Mouse (Mus musculus) neural tube, embryonic 12.5 days (tissue): ENCODE results near the gene Rab3gap1. TPM values are rescaled to one million over a fixed set of nuclear protein-coding genes. Genes with fewer than 3 reads are reported as not detected.

ENCODE experiments used
- ATAC-seq: fragments of 200-750 bp; cut with Nextera tagmentation; 2 replicates; pipeline ENCODE4 v1.8.0; 2017; ENCODE audit warnings: low read depth, mild to moderate bottlenecking, moderate TSS enrichment, moderate library complexity; ENCODE audit not compliant: low FRiP score
- H3K27ac ChIP-seq: fragments of 300-500 bp; sonication (generic); 2 replicates; pipeline ENCODE4 v1.5.1; 2016
- H3K27me3 ChIP-seq: fragments of 300-500 bp; sonication (generic); replicated peaks from 2 replicates; pipeline ENCODE4 v1.6.1; 2016; ENCODE audit warnings: mild to moderate bottlenecking
- H3K36me3 ChIP-seq: fragments of 300-500 bp; sonication (generic); 2 replicates; pipeline ENCODE4 v1.6.1; 2016; ENCODE audit warnings: mild to moderate bottlenecking
- H3K4me1 ChIP-seq: fragments of 300-500 bp; sonication (generic); 2 replicates; pipeline ENCODE4 v1.6.1; 2016
- H3K4me2 ChIP-seq: fragments of 300-500 bp; sonication (generic); replicated peaks from 2 replicates; pipeline ENCODE4 v1.6.1; 2016; ENCODE audit warnings: mild to moderate bottlenecking
- H3K4me3 ChIP-seq: fragments of 300-500 bp; sonication (generic); 2 replicates; pipeline ENCODE4 v1.5.1; 2016
- H3K9ac ChIP-seq: fragments of 300-500 bp; sonication (generic); 2 replicates; pipeline ENCODE4 v1.6.1; 2016; ENCODE audit warnings: mild to moderate bottlenecking
- H3K9me3 ChIP-seq: fragments of 300-500 bp; sonication (generic); 2 replicates; pipeline ENCODE4 v1.6.1; 2016; ENCODE audit warnings: mild to moderate bottlenecking
- WGBS: fragments of 180-500 bp; shearing (Covaris S2); methylation state at CpG from one replicate; pipeline ENCODE4 v1.1.7; 2016; 5-methylcytosine and 5-hydroxymethylcytosine counted together
- polyA plus RNA-seq: library from polyadenylated mRNA; unstranded; fragments of >200 nt; fragmentation: Nextera tagmentation; extraction: Ambion mirVana; gene quantifications from 2 replicates; pipeline ENCODE4 v1.2.1, GENCODE M21; 2016

The Rab3gap1 gene
- polyA plus RNA-seq: 18.5 and 20.2 TPM in 2 replicates

DNA sequence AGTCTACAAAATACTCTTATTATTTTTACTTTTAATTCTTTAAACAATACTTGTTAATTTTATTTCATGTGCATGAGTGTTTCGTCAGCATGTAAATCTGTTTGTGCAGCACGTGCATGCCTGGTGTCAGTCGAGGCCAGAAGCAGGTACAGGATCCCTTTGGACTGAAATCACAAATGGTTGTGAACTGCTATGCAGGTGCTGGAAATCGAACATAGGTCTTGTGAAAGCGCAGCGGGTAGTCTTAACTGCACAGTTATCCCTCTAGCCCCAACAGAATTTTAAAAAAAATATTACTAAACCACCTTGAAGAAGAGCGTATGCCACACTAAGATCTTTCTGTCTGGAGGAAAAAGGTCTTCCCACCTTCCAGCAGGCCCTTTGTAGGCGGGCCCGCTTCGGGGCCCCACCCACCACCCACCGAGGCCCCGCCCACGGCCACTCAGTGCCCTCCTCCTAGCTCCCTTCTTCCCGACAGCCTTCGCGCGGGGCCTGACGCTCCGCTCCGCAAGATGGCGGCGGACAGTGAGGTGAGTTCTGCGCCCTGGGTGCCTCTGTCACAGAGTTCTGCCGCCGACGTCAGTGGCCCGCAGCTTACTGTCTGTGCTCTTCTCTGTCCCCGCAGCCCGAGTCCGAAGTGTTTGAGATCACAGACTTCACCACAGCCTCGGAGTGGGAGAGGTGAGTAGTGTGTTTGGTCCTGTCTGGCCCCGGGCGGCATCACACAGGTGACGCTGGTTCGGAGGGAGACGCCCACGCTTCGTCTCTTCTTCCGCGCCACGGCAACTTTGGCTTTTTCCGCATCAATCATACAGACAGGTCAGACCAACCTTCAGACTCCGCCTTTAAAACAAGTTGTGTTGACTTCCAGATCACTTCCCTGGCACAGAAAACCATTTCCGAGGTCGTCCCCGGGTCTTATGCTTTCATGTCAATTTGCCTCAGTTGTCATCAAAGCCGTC, at the start of gene Rab3gap1:
Rab3gap1 (plus strand) TSS at position 474 of the 962 bp plus-strand sequence.
- ATAC-seq: peak; percentile 98
- H3K4me3 ChIP-seq: peak within 1 kb of the TSS; percentile 74
- 11% methylated on average over 47 of the region's 47 CpGs for WGBS
- peak within 1 kb of the TSS; percentile 58 for H3K4me2 ChIP-seq
- peaks cover 4% of the 10 kb centered on the region; the same call in 1 of the 2 replicates for H3K4me1 ChIP-seq
- peak within 1 kb of the TSS; percentile 64 for H3K9ac ChIP-seq
- no peak within 1 kb of the TSS; the same call in 1 of the 2 replicates for H3K27ac ChIP-seq
- peaks cover 5% of the 10 kb centered on the region for H3K36me3 ChIP-seq
- no peaks in the 10 kb centered on the region for H3K9me3 ChIP-seq
- no peaks in the 10 kb centered on the region for H3K27me3 ChIP-seq

DNA sequence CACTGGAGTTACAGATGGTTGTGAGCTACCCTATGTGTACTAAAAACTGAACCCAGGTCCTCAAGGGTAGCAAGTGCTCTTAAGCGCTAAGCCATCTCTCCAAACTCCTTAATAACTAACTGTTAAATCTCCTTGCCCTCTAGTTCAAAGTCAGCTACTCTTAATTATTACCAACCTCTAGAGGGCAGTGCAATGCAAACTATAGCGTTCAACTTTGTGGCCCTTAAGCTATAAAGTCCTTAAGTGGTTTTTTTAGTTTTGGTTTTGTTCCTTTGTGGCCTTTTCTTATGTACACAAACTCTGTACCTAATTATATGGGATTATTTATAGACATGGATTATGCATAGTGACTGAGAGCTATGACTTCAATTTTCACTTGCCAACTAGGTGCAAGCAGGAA, 41.2 kb upstream of the Rab3gap1 start:
- WGBS: 25% methylated on average over 2 of the region's 2 CpGs
- H3K9me3 ChIP-seq: no peaks in the 10 kb centered on the region
- H3K4me2 ChIP-seq: no peak overlapping the region
- H3K27ac ChIP-seq: no peak overlapping the region
- H3K27me3 ChIP-seq: no peaks in the 10 kb centered on the region
- no peak for ATAC-seq
- no peak overlapping the region for H3K4me3 ChIP-seq
- no peaks in the 10 kb centered on the region for H3K4me1 ChIP-seq
- no peaks in the 10 kb centered on the region for H3K36me3 ChIP-seq
- no peak overlapping the region for H3K9ac ChIP-seq

DNA sequence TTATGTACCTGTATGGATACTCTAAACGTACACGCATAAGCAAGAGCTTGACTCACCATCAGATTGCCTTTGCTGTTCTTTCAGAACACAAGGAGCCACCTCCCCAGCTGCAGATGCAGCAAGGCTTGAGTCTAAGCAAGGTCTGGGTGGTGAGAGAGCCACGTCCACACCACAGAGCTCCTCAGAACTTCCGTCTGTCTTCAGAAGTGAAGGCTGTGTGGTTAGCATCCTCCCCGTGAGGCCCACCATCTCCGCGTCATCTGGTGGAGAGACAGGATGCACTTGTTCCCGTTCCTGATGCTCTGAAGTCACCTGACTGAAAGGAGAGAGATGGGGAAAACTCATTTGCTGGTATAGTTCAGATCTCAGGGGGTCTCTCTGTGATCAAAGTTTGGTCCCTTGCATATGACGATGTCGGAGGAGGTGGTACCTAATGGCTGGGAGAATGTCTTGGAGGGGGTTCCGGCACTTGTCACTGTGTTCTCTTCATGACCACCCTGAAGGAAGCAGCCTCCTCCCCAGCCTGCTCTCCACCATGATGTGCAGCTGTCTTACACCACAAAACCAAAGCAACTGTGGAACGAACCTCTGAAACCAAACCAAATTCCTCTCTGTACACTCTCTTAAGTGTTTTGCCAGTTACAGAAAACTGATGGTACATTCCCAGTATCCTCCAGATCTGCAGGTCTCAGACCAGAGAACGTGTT, 38.2 kb upstream of the Rab3gap1 start:
- no peak for ATAC-seq
- 93% methylated on average over 13 of the region's 13 CpGs for WGBS

DNA sequence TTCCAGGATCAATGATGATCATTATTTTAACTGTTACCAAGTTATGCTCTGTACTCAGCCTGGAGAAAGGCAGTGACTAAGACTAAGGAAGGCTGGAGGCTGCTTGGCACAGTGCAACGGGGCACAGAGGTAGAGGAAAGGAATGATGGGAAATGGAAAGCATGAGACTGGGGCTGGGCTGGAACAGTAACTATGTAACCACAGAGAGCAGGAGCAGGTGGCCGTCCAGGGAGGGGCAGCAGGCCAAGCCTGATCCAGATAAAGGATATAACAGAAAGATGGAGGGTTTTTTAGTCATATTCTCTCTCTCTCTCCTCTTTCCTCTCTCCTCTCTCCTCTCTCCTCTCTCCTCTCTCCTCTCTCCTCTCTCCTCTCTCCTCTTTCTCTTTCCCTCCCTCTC, 34.9 kb upstream of the Rab3gap1 start:
- no peak for ATAC-seq
- H3K36me3 ChIP-seq: no peaks in the 10 kb centered on the region
- no peaks in the 10 kb centered on the region for H3K27me3 ChIP-seq
- no peak overlapping the region for H3K4me3 ChIP-seq
- H3K27ac ChIP-seq: no peak overlapping the region
- 65% methylated on average over 2 of the region's 2 CpGs for WGBS
- no peaks in the 10 kb centered on the region for H3K9me3 ChIP-seq
- H3K4me1 ChIP-seq: no peaks in the 10 kb centered on the region
- no peak overlapping the region for H3K4me2 ChIP-seq
- H3K9ac ChIP-seq: no peak overlapping the region

More for the DNA sequence above, 38.2 kb upstream of the Rab3gap1 start:
- H3K9ac ChIP-seq: no peak overlapping the region
- H3K4me1 ChIP-seq: no peaks in the 10 kb centered on the region
- H3K27me3 ChIP-seq: no peaks in the 10 kb centered on the region
- H3K4me2 ChIP-seq: no peak overlapping the region
- no peaks in the 10 kb centered on the region for H3K36me3 ChIP-seq
- H3K4me3 ChIP-seq: no peak overlapping the region
- no peak overlapping the region for H3K27ac ChIP-seq
- H3K9me3 ChIP-seq: no peaks in the 10 kb centered on the region

DNA sequence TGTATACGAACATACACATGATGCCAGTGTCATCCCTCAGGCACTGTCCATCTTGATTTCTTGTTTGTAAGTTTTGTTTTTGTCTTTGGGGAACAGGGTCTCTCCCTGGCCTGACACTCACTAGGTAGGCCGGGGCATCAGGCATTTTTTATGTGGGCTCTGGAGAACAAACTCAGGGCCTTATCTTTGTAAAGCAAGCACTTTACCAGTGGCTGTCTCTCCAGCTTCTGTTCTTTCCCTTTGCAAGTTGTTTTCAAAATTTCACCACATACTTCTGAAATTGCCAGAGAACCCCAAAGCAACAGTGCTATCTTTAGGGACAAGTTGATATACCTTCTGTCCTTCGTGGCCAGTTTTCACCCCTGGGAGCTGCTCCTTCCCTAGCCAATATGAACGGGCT, 34.4 kb upstream of the Rab3gap1 start:
- no peaks in the 10 kb centered on the region for H3K9me3 ChIP-seq
- no peak overlapping the region for H3K4me2 ChIP-seq
- 79% methylated on average over 4 of the region's 4 CpGs for WGBS
- no peaks in the 10 kb centered on the region for H3K4me1 ChIP-seq
- H3K27ac ChIP-seq: no peak overlapping the region
- H3K27me3 ChIP-seq: no peaks in the 10 kb centered on the region
- no peaks in the 10 kb centered on the region for H3K36me3 ChIP-seq
- H3K4me3 ChIP-seq: no peak overlapping the region
- no peak overlapping the region for H3K9ac ChIP-seq
- ATAC-seq: no peak

DNA sequence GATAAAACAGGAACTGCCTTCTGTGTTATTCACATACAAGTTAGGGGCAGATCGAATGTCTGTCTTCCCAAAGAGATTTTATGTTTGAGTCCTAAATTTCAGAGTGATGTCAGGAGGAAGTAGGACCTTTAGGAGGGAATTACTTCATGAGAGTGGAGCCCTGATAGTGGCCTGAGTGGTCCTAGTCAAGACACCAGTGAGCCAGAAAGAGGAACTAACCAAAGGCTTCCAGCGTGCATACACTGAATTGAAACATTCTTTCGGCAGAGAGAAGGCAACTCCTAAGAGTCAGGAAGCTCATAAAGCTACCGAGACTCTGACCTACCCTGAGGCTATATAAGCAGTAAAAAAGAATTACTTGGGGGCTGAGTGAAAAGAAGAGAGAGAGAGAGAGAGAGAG, 32.0 kb upstream of the Rab3gap1 start:
- Histone ChIP-seq H3K27me3 (no peaks in the 10 kb centered on the region), H3K27ac (no peak overlapping the region), H3K4me3 (no peak overlapping the region), H3K9ac (no peak overlapping the region), H3K9me3 (no peaks in the 10 kb centered on the region), H3K4me1 (no peaks in the 10 kb centered on the region), H3K36me3 (no peaks in the 10 kb centered on the region), H3K4me2 (no peak overlapping the region)
- 35% methylated on average over 4 of the region's 4 CpGs for WGBS
- no peak for ATAC-seq

DNA sequence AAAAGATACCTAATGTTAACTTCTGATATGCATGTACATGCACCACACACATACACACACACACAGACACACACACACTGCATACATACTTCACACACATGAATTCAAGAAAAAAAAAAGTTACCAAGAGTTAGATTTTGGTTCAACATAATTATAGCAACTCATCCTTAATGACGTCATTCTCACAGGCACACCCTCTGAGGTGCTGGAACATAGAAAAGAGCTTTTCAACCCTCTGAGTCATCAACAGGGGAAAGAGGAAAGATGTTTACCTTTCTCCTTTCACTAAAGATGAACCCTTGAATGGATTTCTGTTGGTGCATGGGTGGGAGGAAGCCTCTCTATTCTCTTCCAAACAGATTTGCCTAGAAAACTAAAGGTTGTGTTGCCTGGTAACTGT, 30.0 kb upstream of the Rab3gap1 start:
- Histone ChIP-seq H3K36me3 (no peaks in the 10 kb centered on the region), H3K27ac (no peak overlapping the region), H3K9ac (no peak overlapping the region), H3K4me1 (no peaks in the 10 kb centered on the region), H3K4me3 (no peak overlapping the region), H3K27me3 (no peaks in the 10 kb centered on the region), H3K4me2 (no peak overlapping the region), H3K9me3 (no peaks in the 10 kb centered on the region)
- WGBS: 84% methylated on average over 1 of the region's 1 CpGs
- no peak for ATAC-seq

DNA sequence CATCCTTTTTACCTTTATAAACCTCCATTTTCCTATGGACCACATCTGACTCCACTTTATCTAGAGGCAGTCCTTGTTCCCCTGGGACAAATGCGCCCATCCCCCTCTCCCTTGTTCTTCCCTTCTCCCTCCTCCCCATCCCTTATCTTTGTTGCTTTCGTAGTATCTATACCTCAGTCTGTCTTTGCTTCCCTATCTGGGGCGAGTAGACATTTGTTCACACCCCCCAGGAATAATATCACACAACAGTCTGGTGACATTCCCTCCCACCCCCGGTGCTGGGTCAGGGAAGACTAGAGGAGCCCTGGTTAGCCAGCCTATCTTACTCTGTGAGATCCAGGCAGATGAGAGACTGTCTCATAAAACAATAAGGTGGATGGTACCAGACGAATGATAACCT, 23.1 kb upstream of the Rab3gap1 start:
- ATAC-seq: no peak
- no peak overlapping the region for H3K4me3 ChIP-seq
- H3K27ac ChIP-seq: no peak overlapping the region
- no peaks in the 10 kb centered on the region for H3K4me1 ChIP-seq
- 84% methylated on average over 5 of the region's 5 CpGs for WGBS
- H3K36me3 ChIP-seq: no peaks in the 10 kb centered on the region
- H3K9me3 ChIP-seq: no peaks in the 10 kb centered on the region
- H3K9ac ChIP-seq: no peak overlapping the region
- no peaks in the 10 kb centered on the region for H3K27me3 ChIP-seq
- no peak overlapping the region for H3K4me2 ChIP-seq

DNA sequence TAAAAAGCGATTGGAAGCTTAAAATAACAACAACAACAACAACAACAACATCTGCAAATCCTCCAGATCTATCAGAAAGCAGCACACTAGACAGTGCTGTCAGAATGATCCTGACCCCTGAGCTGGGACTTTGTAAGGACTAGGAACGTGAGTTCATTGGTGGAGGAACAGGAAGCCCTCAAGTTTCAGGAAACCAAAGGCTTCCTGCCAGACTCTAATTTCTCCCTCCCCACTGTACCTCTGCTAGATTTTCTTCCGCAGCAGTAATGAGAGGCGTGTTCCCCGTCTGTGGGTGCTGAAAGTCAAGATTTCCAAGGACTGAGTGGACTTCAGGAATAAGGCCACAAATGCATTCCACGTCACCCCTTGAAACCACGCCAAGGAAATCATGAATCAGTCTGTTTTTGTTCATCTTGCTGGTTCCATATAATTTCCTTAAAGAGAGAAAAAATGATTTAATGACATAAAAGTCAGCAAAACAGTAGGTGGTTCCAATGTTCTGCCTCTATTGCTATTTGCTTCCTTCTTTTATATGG, 18.4 kb upstream of the Rab3gap1 start:
- no peak overlapping the region for H3K4me3 ChIP-seq
- H3K27ac ChIP-seq: no peak overlapping the region
- no peaks in the 10 kb centered on the region for H3K4me1 ChIP-seq
- H3K36me3 ChIP-seq: no peaks in the 10 kb centered on the region
- no peaks in the 10 kb centered on the region for H3K27me3 ChIP-seq
- 89% methylated on average over 7 of the region's 7 CpGs for WGBS
- peaks cover 11% of the 10 kb centered on the region; the same call in 1 of the 2 replicates for H3K9me3 ChIP-seq
- no peak overlapping the region for H3K4me2 ChIP-seq
- no peak for ATAC-seq
- no peak overlapping the region for H3K9ac ChIP-seq

DNA sequence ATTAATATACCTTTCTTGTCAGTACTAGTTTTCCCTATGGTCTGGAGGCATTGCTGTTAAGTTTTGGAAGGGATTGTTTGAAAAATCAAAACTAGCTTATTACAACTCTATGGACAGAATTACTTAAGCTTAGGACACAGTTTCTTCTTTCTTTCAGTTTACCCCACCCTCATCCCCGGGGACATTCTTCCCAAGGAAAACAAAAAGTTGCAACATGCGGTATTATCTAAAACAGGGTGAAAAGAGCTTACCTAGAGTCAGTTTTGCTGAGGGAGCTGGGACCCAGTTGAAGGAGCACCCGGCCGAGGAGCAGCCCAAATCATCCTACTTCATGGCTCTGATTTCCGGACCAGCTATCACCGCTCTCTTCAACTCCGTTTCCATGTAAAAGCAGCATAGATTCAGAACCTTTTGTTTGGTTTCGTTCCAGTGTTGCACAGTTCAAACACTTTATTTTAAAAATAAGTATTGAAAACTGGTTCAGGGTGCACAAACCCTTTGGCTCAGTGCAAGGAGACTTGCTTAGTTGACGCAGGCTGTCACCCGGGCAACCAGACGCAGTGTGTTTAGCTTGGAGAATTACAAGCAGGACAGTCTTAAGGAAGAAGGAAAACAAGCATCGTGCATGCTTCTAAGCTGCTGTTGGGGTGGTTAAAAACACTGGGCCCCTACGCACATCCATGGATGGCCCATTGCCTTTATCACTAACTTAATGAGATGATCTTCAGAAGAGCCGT, 13.9 kb upstream of the Rab3gap1 start, which contains the start of gene Map3k19:
Map3k19 (minus strand) TSS at position 546 of the 737 bp plus-strand sequence.
- H3K27ac ChIP-seq: no peak within 1 kb of the TSS
- no peak within 1 kb of the TSS for H3K4me3 ChIP-seq
- H3K27me3 ChIP-seq: no peaks in the 10 kb centered on the region
- H3K9me3 ChIP-seq: peaks cover 11% of the 10 kb centered on the region; the same call in 1 of the 2 replicates
- H3K36me3 ChIP-seq: no peaks in the 10 kb centered on the region
- no peak for ATAC-seq
- WGBS: 77% methylated on average over 14 of the region's 14 CpGs
- H3K9ac ChIP-seq: no peak within 1 kb of the TSS
- H3K4me2 ChIP-seq: no peak within 1 kb of the TSS
- H3K4me1 ChIP-seq: no peaks in the 10 kb centered on the region

DNA sequence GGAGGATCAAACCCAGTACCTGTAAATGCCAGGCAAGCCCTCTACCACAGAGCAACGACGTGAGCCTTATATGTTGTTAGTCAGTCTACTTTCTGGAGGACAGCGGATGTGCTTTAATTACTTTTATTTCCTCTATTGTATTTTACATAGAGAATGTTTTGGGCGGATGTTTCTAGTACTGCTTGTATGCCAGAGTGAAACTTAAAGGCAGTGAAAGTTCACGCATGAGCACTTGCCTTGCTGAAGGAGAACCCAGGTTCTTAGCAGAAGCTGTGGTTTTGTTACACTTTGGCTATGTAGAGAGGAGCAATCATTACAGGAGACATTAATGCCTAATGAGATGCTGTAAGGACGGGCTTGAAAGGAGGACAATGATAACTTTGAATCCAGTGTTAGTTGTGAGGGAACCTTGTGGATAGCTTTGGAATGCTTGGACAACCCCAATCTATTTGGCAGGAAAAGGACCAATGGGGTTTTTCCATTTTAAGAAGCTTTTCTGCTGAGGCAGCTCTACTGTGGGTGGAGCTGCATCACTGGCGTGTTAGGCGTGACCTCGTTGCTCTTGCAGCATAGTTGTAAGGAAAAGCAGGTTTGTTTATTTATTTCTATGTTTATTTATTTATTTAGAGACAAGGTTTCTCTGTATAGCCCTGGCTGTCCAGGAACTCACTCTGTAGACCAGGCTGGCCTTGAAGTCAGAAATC, 9.5 kb upstream of the Rab3gap1 start:
- Histone ChIP-seq H3K27me3 (no peaks in the 10 kb centered on the region), H3K36me3 (no peaks in the 10 kb centered on the region), H3K4me3 (no peak overlapping the region), H3K9me3 (no peaks in the 10 kb centered on the region), H3K9ac (no peak overlapping the region), H3K4me1 (no peaks in the 10 kb centered on the region), H3K27ac (no peak overlapping the region), H3K4me2 (no peak overlapping the region)
- ATAC-seq: no peak
- WGBS: 90% methylated on average over 9 of the region's 9 CpGs
